Mouse (Mus musculus) heart, adult 2 months (tissue): ENCODE measurements at regions not wholly inside any gene's neighbourhood (a gene's known extent, or its start where the extent isn't known, plus 50 kb on each side); places are given as distances from the start of the nearest gene placed in this dataset.

Experiments used
- DNase-seq, 2 experiments: peaks; one replicate each; pipeline ENCODE4 v3.0.0; 2021
- H3K27ac ChIP-seq: fragments of 200-600 bp; 2 replicates; pipeline ENCODE4 v1.8.1; 2022
- H3K27me3 ChIP-seq: fragments of 200-500 bp; 2 replicates; pipeline ENCODE4 v1.6.1; 2012; ENCODE audit warnings: mild to moderate bottlenecking, low read length, inconsistent platforms, mixed read lengths; ENCODE audit not compliant: control insufficient read depth, insufficient read depth
- H3K36me3 ChIP-seq: fragments of 200-500 bp; 2 replicates; pipeline ENCODE4 v1.6.1; 2012; ENCODE audit warnings: low read length, inconsistent platforms; ENCODE audit not compliant: control insufficient read depth, insufficient read depth
- H3K4me1 ChIP-seq: fragments of 200-500 bp; 2 replicates; pipeline ENCODE4 v1.6.1; 2011; ENCODE audit warnings: low read length; ENCODE audit not compliant: control insufficient read depth, insufficient read depth
- H3K4me3 ChIP-seq: fragments of 200-600 bp; 2 replicates; pipeline ENCODE4 v1.8.1; 2022
- H3K79me2 ChIP-seq: fragments of 200-500 bp; replicated peaks from 2 replicates; pipeline ENCODE4 v1.6.1; 2012; ENCODE audit warnings: mild to moderate bottlenecking, inconsistent platforms, low read length, moderate library complexity, mixed read lengths; ENCODE audit not compliant: control insufficient read depth, insufficient read depth
- H3K9ac ChIP-seq: fragments of 200-500 bp; 2 replicates; pipeline ENCODE4 v1.6.1; 2012; ENCODE audit warnings: low read depth, mild to moderate bottlenecking, control low read depth, inconsistent platforms, low read length, mixed read lengths
- CTCF ChIP-seq: fragments of 200-600 bp; IDR thresholded peaks from 2 replicates; pipeline ENCODE4 v1.8.1; 2022; ENCODE audit warnings: antibody characterized with exemption, mild to moderate bottlenecking, moderate library complexity
- EP300 ChIP-seq: fragments of 200-500 bp; IDR thresholded peaks from 2 replicates; pipeline ENCODE4 v1.6.1; 2011; ENCODE audit warnings: low read depth, low read length, control low read depth; ENCODE audit not compliant: insufficient read depth
- POLR2A ChIP-seq: fragments of 200-500 bp; IDR thresholded peaks from 2 replicates; pipeline ENCODE4 v1.6.1; 2011; ENCODE audit warnings: mild to moderate bottlenecking, low read depth, low read length, control low read depth; ENCODE audit not compliant: insufficient read depth
- WGBS: fragments of 180-500 bp; shearing (Covaris S2); methylation state at CpG from one replicate; pipeline ENCODE4 v1.1.7; 2018; 5-methylcytosine and 5-hydroxymethylcytosine counted together
- intact Hi-C: fragments of 180-260 bp; cut with DNase I; formaldehyde crosslinking; loops from one replicate; pipeline ENCODE4 v1.15.1; 2025

GRCm38 (mm10) chr14:76340789-76341188 is 74.0 kb upstream of the Tsc22d1 start:
- no peak overlapping the region for H3K4me3 ChIP-seq
- no peaks in the 10 kb centered on the region for H3K36me3 ChIP-seq
- WGBS, result 81% methylated on average over 7 of the region's 7 CpGs
- no peak overlapping the region for H3K27ac ChIP-seq
- intact Hi-C loops, result no loop called here
- no peaks in the 10 kb centered on the region for H3K79me2 ChIP-seq
- H3K9ac ChIP-seq, result no peak overlapping the region
- H3K4me1 ChIP-seq, result no peaks in the 10 kb centered on the region
- no peaks in the 10 kb centered on the region for H3K27me3 ChIP-seq
- TF ChIP-seq CTCF (no peak), POLR2A (no peak), EP300 (no peak)
- no peak for DNase-seq

DNA sequence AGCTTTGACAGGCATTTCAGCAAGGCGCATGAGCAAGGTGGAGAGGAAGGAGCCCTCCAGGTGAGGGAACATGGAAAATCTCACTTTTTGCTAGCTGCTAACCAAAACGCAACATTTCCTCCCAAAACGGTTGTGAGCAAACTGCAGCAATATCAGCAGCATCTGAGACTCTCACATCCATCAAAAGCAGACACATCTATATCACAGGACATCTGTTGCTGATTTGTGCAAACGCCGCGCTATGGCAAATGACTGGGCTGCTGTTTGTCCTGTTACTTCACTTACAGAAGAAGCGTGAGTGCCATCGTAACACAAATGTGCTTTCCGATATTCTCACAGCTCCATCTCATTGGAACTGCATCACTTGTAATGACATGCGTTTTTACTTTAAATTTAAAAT is 73.5 kb upstream of the Tsc22d1 start:
- no peak overlapping the region for H3K9ac ChIP-seq
- WGBS, result 84% methylated on average over 10 of the region's 10 CpGs
- no peaks in the 10 kb centered on the region for H3K36me3 ChIP-seq
- H3K79me2 ChIP-seq, result no peaks in the 10 kb centered on the region
- TF ChIP-seq POLR2A (no peak), EP300 (no peak), CTCF (no peak)
- no peaks in the 10 kb centered on the region for H3K27me3 ChIP-seq
- H3K4me1 ChIP-seq, result no peaks in the 10 kb centered on the region
- intact Hi-C loops, result no loop called here
- DNase-seq, result no peak
- H3K27ac ChIP-seq, result no peak overlapping the region
- H3K4me3 ChIP-seq, result no peak overlapping the region

GRCm38 (mm10) chr14:76351856-76352255 is 62.9 kb upstream of the Tsc22d1 start:
- no peak for TF ChIP-seq CTCF
- no peaks in the 10 kb centered on the region for H3K27me3 ChIP-seq
- H3K4me1 ChIP-seq, result no peaks in the 10 kb centered on the region
- H3K4me3 ChIP-seq, result no peak overlapping the region
- WGBS, result 54% methylated on average over 9 of the region's 9 CpGs
- intact Hi-C loops, result no loop called here
- no peaks in the 10 kb centered on the region for H3K36me3 ChIP-seq
- no peak overlapping the region for H3K9ac ChIP-seq
- H3K79me2 ChIP-seq, result no peaks in the 10 kb centered on the region
- no peak for DNase-seq
- no peak overlapping the region for H3K27ac ChIP-seq

- no peak overlapping the region for H3K9ac ChIP-seq
- no peak overlapping the region for H3K27ac ChIP-seq
- TF ChIP-seq POLR2A (no peak), CTCF (no peak), EP300 (no peak)
- no peak overlapping the region for H3K4me3 ChIP-seq
- no peaks in the 10 kb centered on the region; the same call in 1 of the 2 replicates for H3K4me1 ChIP-seq
- no peaks in the 10 kb centered on the region for H3K79me2 ChIP-seq
- no peak for DNase-seq
- WGBS, result 65% methylated on average over 2 of the region's 2 CpGs
- no peaks in the 10 kb centered on the region for H3K27me3 ChIP-seq
- intact Hi-C loops, result no loop called here
- no peaks in the 10 kb centered on the region for H3K36me3 ChIP-seq
Measured at GRCm38 (mm10) chr14:76356161-76356560, 58.6 kb upstream of the Tsc22d1 start.

DNA sequence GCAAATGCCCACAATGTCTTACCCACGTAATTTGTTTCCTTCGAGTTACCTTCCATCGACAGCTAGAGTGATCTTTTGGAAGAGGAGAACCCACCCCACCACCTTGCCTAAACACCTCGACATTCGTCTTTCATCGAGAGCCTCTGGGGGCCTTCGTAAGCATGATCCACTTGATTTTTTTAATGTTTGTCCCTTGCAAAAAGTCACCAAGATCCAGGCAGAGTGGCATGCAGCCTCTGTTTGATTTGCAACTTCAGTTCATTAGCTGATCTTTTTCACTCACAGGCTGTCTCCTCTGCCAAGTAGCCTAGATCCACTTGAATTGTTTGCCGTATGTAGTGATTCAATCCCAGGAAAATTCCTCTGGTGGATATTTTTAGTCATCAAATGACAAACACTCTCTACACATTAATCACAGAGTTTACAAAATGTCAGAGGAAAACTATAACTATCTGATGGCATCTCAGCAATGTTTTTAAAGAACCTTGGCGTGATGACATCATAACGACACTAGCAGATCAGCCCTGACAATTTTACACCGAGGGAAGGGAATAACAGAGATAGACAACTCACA is 54.8 kb upstream of the Tsc22d1 start:
- intact Hi-C loops, result no loop called here
- H3K79me2 ChIP-seq, result no peaks in the 10 kb centered on the region
- whole genome bisulfite sequencing, result 69% methylated on average over 11 of the region's 11 CpGs
- H3K36me3 ChIP-seq, result no peaks in the 10 kb centered on the region
- no peak overlapping the region for H3K4me3 ChIP-seq
- DNase-seq, result no peak
- TF ChIP-seq POLR2A, result no peak
- no peak for TF ChIP-seq EP300
- no peak for TF ChIP-seq CTCF
- no peak overlapping the region for H3K9ac ChIP-seq
- no peaks in the 10 kb centered on the region; the same call in 1 of the 2 replicates for H3K4me1 ChIP-seq
- H3K27me3 ChIP-seq, result no peaks in the 10 kb centered on the region
- H3K27ac ChIP-seq, result no peak overlapping the region

- 92% methylated on average over 4 of the region's 4 CpGs for WGBS
Measured at GRCm38 (mm10) chr14:76364034-76364433, 50.7 kb upstream of the Tsc22d1 start.

More at GRCm38 (mm10) chr14:76364034-76364433, 50.7 kb upstream of the Tsc22d1 start:
- DNase-seq, result no peak
- TF ChIP-seq EP300, result no peak
- no peak for TF ChIP-seq CTCF
- no peak for TF ChIP-seq POLR2A
- no peaks in the 10 kb centered on the region for H3K36me3 ChIP-seq
- no peaks in the 10 kb centered on the region for H3K79me2 ChIP-seq
- H3K9ac ChIP-seq, result no peak overlapping the region
- H3K4me3 ChIP-seq, result no peak overlapping the region
- H3K27ac ChIP-seq, result no peak overlapping the region
- no peaks in the 10 kb centered on the region; the same call in 1 of the 2 replicates for H3K4me1 ChIP-seq
- H3K27me3 ChIP-seq, result no peaks in the 10 kb centered on the region
- intact Hi-C loops, result no loop called here
